Mouse (Mus musculus) embryonic facial prominence, embryonic 15.5 days (tissue): ENCODE measurements around the gene Tm4sf4. TPM values are rescaled to one million over a fixed set of nuclear protein-coding genes. Genes with fewer than 3 reads are reported as not detected.

Experiments used
- ATAC-seq: fragments of 200-750 bp; cut with Nextera tagmentation; 2 replicates; pipeline ENCODE4 v1.8.0; 2017; ENCODE audit warnings: low read depth, moderate TSS enrichment; ENCODE audit not compliant: insufficient number of reproducible peaks, low FRiP score, low TSS enrichment
- H3K27ac ChIP-seq: fragments of 300-500 bp; sonication (generic); replicated peaks from 2 replicates; pipeline ENCODE4 v1.5.1; 2015; ENCODE audit warnings: mild to moderate bottlenecking, inconsistent platforms
- H3K27me3 ChIP-seq: fragments of 300-500 bp; sonication (generic); 2 replicates; pipeline ENCODE4 v1.6.1; 2015; ENCODE audit warnings: inconsistent platforms
- H3K36me3 ChIP-seq: fragments of 300-500 bp; sonication (generic); 2 replicates; pipeline ENCODE4 v1.6.1; 2015; ENCODE audit warnings: mild to moderate bottlenecking, inconsistent platforms
- H3K4me1 ChIP-seq: fragments of 300-500 bp; sonication (generic); 2 replicates; pipeline ENCODE4 v1.6.1; 2015; ENCODE audit warnings: inconsistent platforms
- H3K4me2 ChIP-seq: fragments of 300-500 bp; sonication (generic); replicated peaks from 2 replicates; pipeline ENCODE4 v1.6.1; 2015; ENCODE audit warnings: mild to moderate bottlenecking, inconsistent platforms
- H3K4me3 ChIP-seq: fragments of 300-500 bp; sonication (generic); replicated peaks from 2 replicates; pipeline ENCODE4 v1.5.1; 2015; ENCODE audit warnings: mild to moderate bottlenecking, inconsistent platforms
- H3K9ac ChIP-seq: fragments of 300-500 bp; sonication (generic); 2 replicates; pipeline ENCODE4 v1.6.1; 2015; ENCODE audit warnings: inconsistent platforms
- H3K9me3 ChIP-seq: fragments of 300-500 bp; sonication (generic); replicated peaks from 2 replicates; pipeline ENCODE4 v1.6.1; 2016; ENCODE audit warnings: inconsistent platforms
- WGBS: fragments of 180-500 bp; shearing (Covaris S2); methylation state at CpG from one replicate; pipeline ENCODE4 v1.1.7; 2015; 5-methylcytosine and 5-hydroxymethylcytosine counted together
- polyA plus RNA-seq: library from polyadenylated mRNA; unstranded; fragments of >200 nt; fragmentation: Nextera tagmentation; extraction: Ambion mirVana; gene quantifications from 2 replicates; pipeline ENCODE4 v1.2.1, GENCODE M21; 2015

Tm4sf4 gene
- polyA plus RNA-seq, 1 experiment from 2014 or later: not detected

- H3K9ac ChIP-seq: no peak overlapping the region
- H3K36me3 ChIP-seq: no peaks in the 10 kb centered on the region
- H3K4me2 ChIP-seq: no peak overlapping the region
- no peaks in the 10 kb centered on the region for H3K9me3 ChIP-seq
- ATAC-seq: no peak
- WGBS: 30% methylated on average over 3 of the region's 3 CpGs
- H3K4me1 ChIP-seq: 0 out of 2 replicates have a peak, but pooled peaks cover 3% of the 10 kb centered on the region
- H3K4me3 ChIP-seq: no peak overlapping the region
- no peaks in the 10 kb centered on the region for H3K27me3 ChIP-seq
- H3K27ac ChIP-seq: no peak overlapping the region
Observed at GRCm38 (mm10) chr3:57440956-57441355, 15.8 kb downstream of the Tm4sf4 start.

GRCm38 (mm10) chr3:57445706-57446105 lies 20.6 kb downstream of the Tm4sf4 start:
- H3K9ac ChIP-seq: no peak overlapping the region
- WGBS: 36% methylated on average over 3 of the region's 3 CpGs
- H3K9me3 ChIP-seq: no peaks in the 10 kb centered on the region
- H3K36me3 ChIP-seq: no peaks in the 10 kb centered on the region
- no peak overlapping the region for H3K4me3 ChIP-seq
- ATAC-seq: no peak
- H3K4me2 ChIP-seq: no peak overlapping the region
- no peak overlapping the region for H3K27ac ChIP-seq
- H3K27me3 ChIP-seq: no peaks in the 10 kb centered on the region
- 0 out of 2 replicates have a peak, but pooled peaks cover 6% of the 10 kb centered on the region for H3K4me1 ChIP-seq

GRCm38 (mm10) chr3:57447889-57448288 lies 22.8 kb downstream of the Tm4sf4 start:
- H3K9ac ChIP-seq: no peak overlapping the region
- peak overlapping the region; percentile 9; the same call in 1 of the 2 replicates for H3K27ac ChIP-seq
- H3K27me3 ChIP-seq: no peaks in the 10 kb centered on the region
- no peak for ATAC-seq
- no peaks in the 10 kb centered on the region for H3K36me3 ChIP-seq
- no peak overlapping the region for H3K4me2 ChIP-seq
- 36% methylated on average over 1 of the region's 1 CpGs for WGBS
- H3K4me1 ChIP-seq: 0 out of 2 replicates have a peak, but pooled peaks cover 6% of the 10 kb centered on the region
- H3K4me3 ChIP-seq: no peak overlapping the region
- H3K9me3 ChIP-seq: no peaks in the 10 kb centered on the region

- H3K27me3 ChIP-seq: no peaks in the 10 kb centered on the region
- peak overlapping the region; percentile 9; the same call in 1 of the 2 replicates for H3K27ac ChIP-seq
- 21% methylated on average over 5 of the region's 5 CpGs for WGBS
- H3K9me3 ChIP-seq: no peaks in the 10 kb centered on the region
- H3K4me3 ChIP-seq: no peak overlapping the region
- H3K9ac ChIP-seq: no peak overlapping the region
- H3K4me1 ChIP-seq: 0 out of 2 replicates have a peak, but pooled peaks cover 6% of the 10 kb centered on the region
- ATAC-seq: no peak
- H3K36me3 ChIP-seq: no peaks in the 10 kb centered on the region
- no peak overlapping the region for H3K4me2 ChIP-seq
Observed at GRCm38 (mm10) chr3:57448445-57448844, 23.3 kb downstream of the Tm4sf4 start.

GRCm38 (mm10) chr3:57458652-57459051 lies 33.5 kb downstream of the Tm4sf4 start:
- no peak overlapping the region for H3K4me2 ChIP-seq
- H3K27ac ChIP-seq: no peak overlapping the region
- no peaks in the 10 kb centered on the region for H3K27me3 ChIP-seq
- no peak for ATAC-seq
- H3K9me3 ChIP-seq: no peaks in the 10 kb centered on the region
- no peaks in the 10 kb centered on the region for H3K4me1 ChIP-seq
- no peak overlapping the region for H3K4me3 ChIP-seq
- 34% methylated on average over 11 of the region's 11 CpGs for WGBS
- no peak overlapping the region for H3K9ac ChIP-seq
- H3K36me3 ChIP-seq: peaks cover 20% of the 10 kb centered on the region

- peaks cover 20% of the 10 kb centered on the region for H3K36me3 ChIP-seq
- H3K27ac ChIP-seq: no peak overlapping the region
- no peak for ATAC-seq
- 75% methylated on average over 4 of the region's 4 CpGs for WGBS
- H3K9me3 ChIP-seq: no peaks in the 10 kb centered on the region
- no peak overlapping the region for H3K4me2 ChIP-seq
- no peaks in the 10 kb centered on the region for H3K27me3 ChIP-seq
- H3K4me3 ChIP-seq: no peak overlapping the region
- no peak overlapping the region for H3K9ac ChIP-seq
- H3K4me1 ChIP-seq: no peaks in the 10 kb centered on the region
Observed at GRCm38 (mm10) chr3:57463302-57463701, 38.2 kb downstream of the Tm4sf4 start.

GRCm38 (mm10) chr3:57466289-57466688 lies 41.2 kb downstream of the Tm4sf4 start:
- no peak for ATAC-seq
- H3K36me3 ChIP-seq: peaks cover 11% of the 10 kb centered on the region
- H3K4me1 ChIP-seq: peaks cover 15% of the 10 kb centered on the region
- 58% methylated on average over 3 of the region's 3 CpGs for WGBS
- no peak overlapping the region for H3K27ac ChIP-seq
- no peak overlapping the region for H3K9ac ChIP-seq
- no peak overlapping the region for H3K4me2 ChIP-seq
- no peaks in the 10 kb centered on the region for H3K9me3 ChIP-seq
- no peaks in the 10 kb centered on the region for H3K27me3 ChIP-seq
- no peak overlapping the region for H3K4me3 ChIP-seq

- peaks cover 29% of the 10 kb centered on the region for H3K4me1 ChIP-seq
- no peaks in the 10 kb centered on the region; the same call in 1 of the 2 replicates for H3K36me3 ChIP-seq
- no peak overlapping the region for H3K27ac ChIP-seq
- H3K9ac ChIP-seq: no peak overlapping the region
- no peaks in the 10 kb centered on the region for H3K9me3 ChIP-seq
- WGBS: 98% methylated on average over 3 of the region's 3 CpGs
- no peak overlapping the region for H3K4me3 ChIP-seq
- ATAC-seq: no peak
- H3K4me2 ChIP-seq: no peak overlapping the region
- no peaks in the 10 kb centered on the region for H3K27me3 ChIP-seq
Observed at GRCm38 (mm10) chr3:57469325-57469724, 44.2 kb downstream of the Tm4sf4 start.

GRCm38 (mm10) chr3:57470326-57470725 lies 45.2 kb downstream of the Tm4sf4 start:
- Histone ChIP-seq H3K36me3 (no peaks in the 10 kb centered on the region; the same call in 1 of the 2 replicates), H3K27ac (peak overlapping the region; percentile 89), H3K9me3 (no peaks in the 10 kb centered on the region), H3K4me1 (peaks cover 29% of the 10 kb centered on the region), H3K4me2 (peak overlapping the region; percentile 45), H3K4me3 (no peak overlapping the region), H3K9ac (no peak overlapping the region), H3K27me3 (no peaks in the 10 kb centered on the region)
- 10% methylated on average over 5 of the region's 5 CpGs for WGBS
- ATAC-seq: peak; percentile 53

- Histone ChIP-seq H3K4me2 (peak overlapping the region; percentile 45), H3K9me3 (no peaks in the 10 kb centered on the region), H3K4me1 (peaks cover 29% of the 10 kb centered on the region), H3K27ac (peak overlapping the region; percentile 89), H3K4me3 (peak overlapping the region; percentile 21), H3K27me3 (no peaks in the 10 kb centered on the region), H3K36me3 (peaks cover 3% of the 10 kb centered on the region; the same call in 1 of the 2 replicates), H3K9ac (no peak overlapping the region)
- peak; percentile 56; the same call in 1 of the 2 replicates for ATAC-seq
- 3% methylated on average over 15 of the region's 15 CpGs for WGBS
Observed at GRCm38 (mm10) chr3:57470981-57471601, 46.0 kb downstream of the Tm4sf4 start.

- peaks cover 16% of the 10 kb centered on the region; the same call in 1 of the 2 replicates for H3K36me3 ChIP-seq
- WGBS: 49% methylated on average over 4 of the region's 4 CpGs
- H3K4me2 ChIP-seq: no peak overlapping the region
- no peaks in the 10 kb centered on the region for H3K9me3 ChIP-seq
- H3K9ac ChIP-seq: no peak overlapping the region
- no peak for ATAC-seq
- H3K4me3 ChIP-seq: no peak overlapping the region
- H3K27ac ChIP-seq: no peak overlapping the region
- H3K4me1 ChIP-seq: peaks cover 29% of the 10 kb centered on the region
- no peaks in the 10 kb centered on the region for H3K27me3 ChIP-seq
Observed at GRCm38 (mm10) chr3:57472407-57472806, 47.3 kb downstream of the Tm4sf4 start.

- Histone ChIP-seq H3K27ac (no peak overlapping the region), H3K4me3 (no peak overlapping the region), H3K4me1 (peaks cover 29% of the 10 kb centered on the region), H3K36me3 (peaks cover 16% of the 10 kb centered on the region; the same call in 1 of the 2 replicates), H3K9ac (no peak overlapping the region), H3K27me3 (no peaks in the 10 kb centered on the region), H3K9me3 (no peaks in the 10 kb centered on the region), H3K4me2 (no peak overlapping the region)
- no peak for ATAC-seq
- 90% methylated on average over 8 of the region's 8 CpGs for WGBS
Observed at GRCm38 (mm10) chr3:57474421-57474820, 49.3 kb downstream of the Tm4sf4 start.
